Mouse (Mus musculus) ES-Bruce4 (cell line): ENCODE results near the gene Gm17720.

Experiments
- CTCF ChIP-seq: IDR thresholded peaks from one replicate; pipeline ENCODE4 v1.8.1; 2011; ENCODE audit warnings: low read depth, low read length
- POLR2A ChIP-seq: IDR thresholded peaks from one replicate; pipeline ENCODE4 v1.8.1; 2011; ENCODE audit warnings: low read length; ENCODE audit not compliant: insufficient read depth

- TF ChIP-seq POLR2A (no peak), CTCF (no peak)
These were observed 10.7 kb downstream of the Gm17720 start for GRCm38 (mm10) chr8:110091869-110092268.
